8 mouse cellular contexts compared by ENCODE assay signal in the genomic region with DNA sequence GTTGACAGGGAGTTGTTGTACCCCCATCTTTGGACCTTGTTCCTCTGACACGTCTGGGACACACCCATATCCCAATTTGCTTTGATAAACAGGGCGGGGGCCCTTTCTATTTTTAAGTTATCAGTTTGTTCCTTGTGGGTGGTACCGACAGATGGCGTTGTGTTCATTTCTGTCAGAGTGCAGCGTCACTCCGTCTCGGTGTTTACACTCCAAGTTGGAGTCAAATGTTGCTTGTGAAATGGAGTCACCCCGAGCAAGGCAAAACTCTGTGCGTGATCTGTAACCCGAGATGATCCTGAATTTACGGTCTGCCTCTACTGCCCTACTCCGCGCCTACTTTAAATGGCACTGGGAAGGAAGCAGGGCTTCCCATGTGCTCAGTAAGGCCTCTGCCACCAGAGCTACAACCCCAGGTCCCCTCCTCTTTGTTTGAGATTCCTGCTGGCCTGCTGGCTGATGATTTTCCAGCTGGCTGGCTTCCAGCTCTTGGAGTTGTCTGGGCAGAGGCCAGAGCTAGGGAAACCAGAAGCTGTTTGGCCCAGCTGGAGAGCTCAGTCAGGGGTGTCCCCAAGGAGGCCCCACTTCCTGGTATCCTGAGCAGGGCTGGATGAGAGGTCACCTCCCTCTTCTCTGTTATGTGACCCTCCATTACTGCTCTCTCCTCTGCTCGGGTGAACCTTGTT. TPM values are rescaled to one million over a fixed set of nuclear protein-coding genes. Genes with fewer than 3 reads are reported as not detected.
DNase-seq lines count a peak whose midpoint lies in the region; ATAC-seq and TF ChIP-seq lines count a peak whose summit lies in the region.

No protein-coding gene starts in this region.

- H3K36me3 ChIP-seq in erythroblast, embryonic 14.5 days (ENCODE audit: control insufficient read depth): peaks cover 8% of the 10 kb centered on the region
- H3K36me3 ChIP-seq in heart, embryonic 14.5 days (ENCODE audit: control insufficient read depth, insufficient read depth, low read length): no peaks in the 10 kb centered on the region
- H3K36me3 ChIP-seq in lung, embryonic 14.5 days (ENCODE audit: insufficient read depth): no peaks in the 10 kb centered on the region

- peaks cover 5% of the 10 kb centered on the region; the same call in 1 of the 2 replicates for H3K9me3 ChIP-seq in erythroblast, embryonic 14.5 days (ENCODE audit: control insufficient read depth, low read length)
- H3K9me3 ChIP-seq in heart, embryonic 14.5 days (ENCODE audit: control insufficient read depth, low read length): no peaks in the 10 kb centered on the region
- no peaks in the 10 kb centered on the region for H3K9me3 ChIP-seq in lung, embryonic 14.5 days (ENCODE audit: low read depth, low read length)

- peak; percentile 61 for TF ChIP-seq CTCF in lung, embryonic 14.5 days (IDR thresholded peaks at IDR 0.05; ENCODE audit: low read depth)

- H3K4me2 ChIP-seq in heart, embryonic 14.5 days (ENCODE audit: low read length): peak overlapping the region; percentile 49
- peak overlapping the region; percentile 53 for H3K4me2 ChIP-seq in lung, embryonic 14.5 days

- DNase-seq in ES-CJ7 (ENCODE audit: low read depth, low spot score): peak; percentile 79
- DNase-seq in adrenal gland, postnatal 10 days: peak; percentile 97
- DNase-seq in kidney, postnatal 10 days: peak; percentile 98
- DNase-seq in lung, embryonic 14.5 days: peak; percentile 98
- DNase-seq in ovary, postnatal 10 days (ENCODE audit: low spot score): peak; percentile 93

- ATAC-seq in heart, embryonic 14.5 days (ENCODE audit: insufficient number of reproducible peaks, insufficient read depth, low FRiP score, low read depth): peak; percentile 83
- peak; percentile 94 for ATAC-seq in lung, embryonic 14.5 days (ENCODE audit: insufficient read depth)
- no peak for ATAC-seq in inflammation-experienced regulatory T-cells, adult 6 months

- WGBS in heart, embryonic 14.5 days: 9% methylated on average over 14 of the region's 14 CpGs
- WGBS in lung, embryonic 14.5 days: 3% methylated on average over 14 of the region's 14 CpGs

- H3K27me3 ChIP-seq in erythroblast, embryonic 14.5 days (ENCODE audit: control insufficient read depth): no peaks in the 10 kb centered on the region
- H3K27me3 ChIP-seq in heart, embryonic 14.5 days (ENCODE audit: control insufficient read depth, insufficient read depth, low read length): no peaks in the 10 kb centered on the region
- no peaks in the 10 kb centered on the region for H3K27me3 ChIP-seq in lung, embryonic 14.5 days (ENCODE audit: insufficient read depth, low read length)

- peak overlapping the region; percentile 58 for H3K4me3 ChIP-seq in erythroblast, embryonic 14.5 days (replicated peaks)
- H3K4me3 ChIP-seq in heart, embryonic 14.5 days (ENCODE audit: control insufficient read depth in 1 of 2, insufficient read depth in 1 of 2, low read depth in 1 of 2, low read length in 2 of 2): peak overlapping the region in 1 of 2 experiments; percentile 15; a peak in 1 of 4 replicates
- peak overlapping the region; percentile 15; the same call in 1 of the 2 replicates for H3K4me3 ChIP-seq in lung, embryonic 14.5 days (ENCODE audit: low read depth, low read length)

- peaks cover 76% of the 10 kb centered on the region for H3K4me1 ChIP-seq in erythroblast, embryonic 14.5 days (ENCODE audit: control insufficient read depth)
- peaks cover 9 to 12% of the 10 kb centered on the region in 2 experiments; a peak in 3 of 4 replicates for H3K4me1 ChIP-seq in heart, embryonic 14.5 days (ENCODE audit: control insufficient read depth in 2 of 2, insufficient read depth in 2 of 2, low read length in 2 of 2)
- H3K4me1 ChIP-seq in lung, embryonic 14.5 days (ENCODE audit: insufficient read depth): peaks cover 5% of the 10 kb centered on the region

- H3K27ac ChIP-seq in heart, embryonic 14.5 days (replicated peaks in 1 of 2; ENCODE audit: control insufficient read depth in 1 of 2, insufficient read depth in 1 of 2, low read depth in 2 of 2, low read length in 2 of 2): peak overlapping the region; percentile 86 to 94
- H3K27ac ChIP-seq in lung, embryonic 14.5 days (ENCODE audit: low read depth): peak overlapping the region; percentile 95

- 0 out of 2 replicates have a peak overlapping the region, but pooled peaks have one; percentile 2 for H3K9ac ChIP-seq in heart, embryonic 14.5 days (ENCODE audit: low read length)
- peak overlapping the region; percentile 9; the same call in 1 of the 2 replicates for H3K9ac ChIP-seq in lung, embryonic 14.5 days

RNA-seq across cellular contexts. Expression of a gene that starts 13.1 kb away (rescaled TPM):
- total RNA-seq in adrenal gland, postnatal 10 days (2021): under 1 TPM; 0.90 to 0.91 TPM
- 0.09 and 0.37 TPM in 2 replicates for polyA plus RNA-seq in erythroblast, embryonic 14.5 days (2012)
- polyA plus RNA-seq in heart, embryonic 14.5 days (2014; fragmentation: Nextera tagmentation; extraction: Ambion mirVana): not detected in 2 replicates
- polyA plus RNA-seq in lung, embryonic 14.5 days (2014; fragmentation: Nextera tagmentation; extraction: Ambion mirVana): 0.19 and 0.82 TPM in 2 replicates
- polyA plus RNA-seq in inflammation-experienced regulatory T-cells, adult 6 months (2017; shearing (Covaris generic)): not detected

RNA-seq across cellular contexts. Expression of a gene that starts 15.4 kb away (rescaled TPM):
- total RNA-seq in adrenal gland, postnatal 10 days (2021): under 1 TPM; 0.09 to 0.12 TPM
- not detected in 2 replicates for polyA plus RNA-seq in erythroblast, embryonic 14.5 days (2012)
- 0.09 TPM in 2 replicates for polyA plus RNA-seq in heart, embryonic 14.5 days (2014; fragmentation: Nextera tagmentation; extraction: Ambion mirVana)
- polyA plus RNA-seq in lung, embryonic 14.5 days (2014; fragmentation: Nextera tagmentation; extraction: Ambion mirVana): 0.37 TPM in 1 of 2 replicates, not detected in the other
- 1 to 10 TPM in 2 of 3 experiments, under 1 TPM in 1; 0.25 to 3.2 (median 2.7) TPM for polyA plus RNA-seq in inflammation-experienced regulatory T-cells, adult 6 months (2017; shearing (Covaris generic))

RNA-seq across cellular contexts. Expression of a gene that starts 21.2 kb away (rescaled TPM):
- total RNA-seq in adrenal gland, postnatal 10 days (2021): 10 to 100 TPM; 76.1 to 76.7 TPM
- 11.3 and 19.7 TPM in 2 replicates for polyA plus RNA-seq in erythroblast, embryonic 14.5 days (2012)
- 53.2 and 53.5 TPM in 2 replicates for polyA plus RNA-seq in heart, embryonic 14.5 days (2014; fragmentation: Nextera tagmentation; extraction: Ambion mirVana)
- 89.4 and 91.5 TPM in 2 replicates for polyA plus RNA-seq in lung, embryonic 14.5 days (2014; fragmentation: Nextera tagmentation; extraction: Ambion mirVana)
- polyA plus RNA-seq in inflammation-experienced regulatory T-cells, adult 6 months (2017; shearing (Covaris generic)): 10 to 100 TPM; 34.6 to 46.0 (median 39.5) TPM
